Mouse (Mus musculus) olfactory bulb, adult 2 months (tissue): ENCODE measurements around the gene Etl4. TPM values are rescaled to one million over a fixed set of nuclear protein-coding genes. Genes with fewer than 3 reads are reported as not detected.
"Not testable (repeated sequence)": the region's sequence is repeated elsewhere in the genome, so short reads cannot be mapped to it uniquely, and the experiment has no call there.

Experiments
- H3K27ac ChIP-seq: fragments of 200-500 bp; 2 replicates; pipeline ENCODE4 v1.5.1; 2012; ENCODE audit warnings: low read depth, low read length; ENCODE audit not compliant: insufficient read depth
- H3K4me1 ChIP-seq: fragments of 200-500 bp; 2 replicates; pipeline ENCODE4 v1.6.1; 2012; ENCODE audit warnings: low read length; ENCODE audit not compliant: control insufficient read depth, insufficient read depth
- H3K4me3 ChIP-seq: fragments of 200-500 bp; 2 replicates; pipeline ENCODE4 v1.5.1; 2012; ENCODE audit warnings: mild to moderate bottlenecking, low read depth, low read length, moderate library complexity; ENCODE audit not compliant: insufficient read depth
- CTCF ChIP-seq: fragments of 200-500 bp; IDR thresholded peaks from 2 replicates; pipeline ENCODE4 v1.5.1; 2012; ENCODE audit warnings: low read depth, mild to moderate bottlenecking, low read length, moderate library complexity; ENCODE audit not compliant: insufficient read depth
- POLR2A ChIP-seq: fragments of 200-500 bp; IDR thresholded peaks from 2 replicates; pipeline ENCODE4 v1.6.1; 2012; ENCODE audit warnings: mild to moderate bottlenecking, low read depth, low read length, moderate library complexity; ENCODE audit not compliant: insufficient read depth
- WGBS: fragments of 180-500 bp; shearing (Covaris S2); methylation state at CpG from one replicate; pipeline ENCODE4 v1.1.7; 2018; 5-methylcytosine and 5-hydroxymethylcytosine counted together
- polyA plus RNA-seq: library from polyadenylated mRNA; stranded (reverse); fragments of >200 nt; gene quantifications from 2 replicates; pipeline ENCODE4 v1.2.4, GENCODE M21; 2012; ENCODE audit warnings: low replicate concordance; ENCODE audit not compliant: missing spikeins, insufficient read depth, insufficient read length

Gene Etl4
- polyA plus RNA-seq, 1 experiment, result not detected

- 81% methylated on average over 4 of the region's 4 CpGs for WGBS
Measured at GRCm38 (mm10) chr2:20669367-20669766, 759.8 kb downstream of the Etl4 start.

GRCm38 (mm10) chr2:20671546-20672255, 762.1 kb downstream of the Etl4 start:
- TF ChIP-seq POLR2A (no peak), CTCF (no peak)
- WGBS, result 71% methylated on average over 13 of the region's 13 CpGs
- no peak overlapping the region for H3K27ac ChIP-seq
- H3K4me1 ChIP-seq, result no peaks in the 10 kb centered on the region
- no peak overlapping the region for H3K4me3 ChIP-seq

More at GRCm38 (mm10) chr2:20669367-20669766, 759.8 kb downstream of the Etl4 start:
- H3K27ac ChIP-seq, result no peak overlapping the region
- TF ChIP-seq CTCF, result no peak
- no peak for TF ChIP-seq POLR2A
- no peak overlapping the region for H3K4me3 ChIP-seq
- peaks cover 2% of the 10 kb centered on the region; the same call in 1 of the 2 replicates for H3K4me1 ChIP-seq

- 96% methylated on average over 7 of the region's 7 CpGs for WGBS
- no peak overlapping the region for H3K4me3 ChIP-seq
- no peak overlapping the region for H3K27ac ChIP-seq
- TF ChIP-seq POLR2A (no peak), CTCF (no peak)
- H3K4me1 ChIP-seq, result no peaks in the 10 kb centered on the region
Measured at GRCm38 (mm10) chr2:20672281-20672680, 762.7 kb downstream of the Etl4 start.

- TF ChIP-seq POLR2A, result no peak
- no peak for TF ChIP-seq CTCF
- WGBS, result 59% methylated on average over 9 of the region's 9 CpGs
- Histone ChIP-seq H3K4me1 (no peaks in the 10 kb centered on the region), H3K27ac (no peak overlapping the region), H3K4me3 (no peak overlapping the region)
Measured at GRCm38 (mm10) chr2:20672803-20673603, 763.4 kb downstream of the Etl4 start.

GRCm38 (mm10) chr2:20676379-20676778, 766.8 kb downstream of the Etl4 start:
- no peaks in the 10 kb centered on the region for H3K4me1 ChIP-seq
- WGBS, result 96% methylated on average over 3 of the region's 3 CpGs
- no peak for TF ChIP-seq CTCF
- TF ChIP-seq POLR2A, result no peak
- H3K27ac ChIP-seq, result no peak overlapping the region
- no peak overlapping the region for H3K4me3 ChIP-seq

GRCm38 (mm10) chr2:20678793-20679192, 769.2 kb downstream of the Etl4 start:
- TF ChIP-seq POLR2A (no peak), CTCF (no peak)
- 89% methylated on average over 7 of the region's 7 CpGs for WGBS
- Histone ChIP-seq H3K4me3 (no peak overlapping the region), H3K27ac (no peak overlapping the region), H3K4me1 (no peaks in the 10 kb centered on the region)

GRCm38 (mm10) chr2:20682203-20682602, 772.6 kb downstream of the Etl4 start:
- H3K4me1 ChIP-seq, H3K4me3 ChIP-seq, H3K27ac ChIP-seq: not testable (repeated sequence)
- WGBS, result 94% methylated on average over 6 of the region's 6 CpGs

- Histone ChIP-seq H3K4me1 (no peaks in the 10 kb centered on the region), H3K27ac (no peak overlapping the region), H3K4me3 (no peak overlapping the region)
- WGBS, result 55% methylated on average over 3 of the region's 3 CpGs
- TF ChIP-seq CTCF (no peak), POLR2A (no peak)
Measured at GRCm38 (mm10) chr2:20689389-20689788, 779.8 kb downstream of the Etl4 start.

- TF ChIP-seq CTCF, result no peak
- TF ChIP-seq POLR2A, result no peak
- Histone ChIP-seq H3K4me3 (no peak overlapping the region), H3K4me1 (no peaks in the 10 kb centered on the region), H3K27ac (no peak overlapping the region)
- 90% methylated on average over 3 of the region's 3 CpGs for WGBS
Measured at GRCm38 (mm10) chr2:20692898-20693297, 783.3 kb downstream of the Etl4 start.
